Mouse (Mus musculus): ENCODE data around the gene Ccnl2.

Gene Ccnl2

GRCm38 (mm10) chr4:155811929-155812664 lies at the start of gene Ccnl2:
Gene Ccnl2 (plus strand): TSS chr4:155812489.
- CTCF ChIA-PET, result interaction anchor here (1.5 kb wide), 1 partner anchor 13 kb away, joined by 3 read pairs; no protein-coding TSS in a partner anchor

GRCm38 (mm10) chr4:155769496-155769879 lies 42.8 kb upstream of the Ccnl2 start:
- CTCF ChIA-PET, result no interaction called here

- CTCF ChIA-PET, result no interaction called here
These were observed 42.3 kb upstream of the Ccnl2 start for GRCm38 (mm10) chr4:155769880-155770512.

- CTCF ChIA-PET, result interaction anchor here (0.5 kb wide), 1 partner anchor 10 kb away, joined by 35 read pairs; no protein-coding TSS in a partner anchor
These were observed 41.7 kb upstream of the Ccnl2 start for GRCm38 (mm10) chr4:155770626-155771025.

GRCm38 (mm10) chr4:155771706-155772105 lies 40.6 kb upstream of the Ccnl2 start:
- CTCF ChIA-PET, result no interaction called here

- CTCF ChIA-PET, result no interaction called here
These were observed 39.5 kb upstream of the Ccnl2 start for GRCm38 (mm10) chr4:155772786-155773185.

- CTCF ChIA-PET, result no interaction called here
These were observed 38.8 kb upstream of the Ccnl2 start for GRCm38 (mm10) chr4:155773335-155774078.

GRCm38 (mm10) chr4:155774280-155774754 lies 38.0 kb upstream of the Ccnl2 start, which contains the start of gene Vwa1:
Gene Vwa1 (minus strand): TSS chr4:155774698.
- CTCF ChIA-PET, result interaction anchor here (0.6 kb wide), 1 partner anchor 10 kb away, joined by 3 read pairs; no protein-coding TSS in a partner anchor

- CTCF ChIA-PET, result interaction anchor here (0.6 kb wide), 2 partner anchors 9 kb away, joined by 3 read pairs; no protein-coding TSS in a partner anchor
These were observed 37.1 kb upstream of the Ccnl2 start for GRCm38 (mm10) chr4:155774971-155775740.

- CTCF ChIA-PET, result interaction anchor here (0.6 kb wide), 1 partner anchor 9 kb away, joined by 3 read pairs; no protein-coding TSS in a partner anchor
These were observed 36.4 kb upstream of the Ccnl2 start for GRCm38 (mm10) chr4:155775855-155776254.

- CTCF ChIA-PET, result interaction anchor here (0.6 kb wide), 1 partner anchor 26 kb away, joined by 10 read pairs; the partner anchor contains the start of gene Mrpl20
These were observed 35.5 kb upstream of the Ccnl2 start for GRCm38 (mm10) chr4:155776704-155777335.

- CTCF ChIA-PET, result no interaction called here
These were observed 34.5 kb upstream of the Ccnl2 start for GRCm38 (mm10) chr4:155777816-155778215.

- CTCF ChIA-PET, result no interaction called here
These were observed 32.8 kb upstream of the Ccnl2 start for GRCm38 (mm10) chr4:155779498-155779897.

GRCm38 (mm10) chr4:155780895-155781294 lies 31.4 kb upstream of the Ccnl2 start:
- CTCF ChIA-PET, result no interaction called here

- CTCF ChIA-PET, result interaction anchor here (0.6 to 0.7 kb wide), 2 partner anchors 9 to 113 kb away, joined by 3 to 4 read pairs; partner anchors contain the start of gene Vwa1
These were observed 28.7 kb upstream of the Ccnl2 start for GRCm38 (mm10) chr4:155783486-155784080.

GRCm38 (mm10) chr4:155784081-155784701 lies 28.1 kb upstream of the Ccnl2 start:
- CTCF ChIA-PET, result interaction anchor here (0.6 to 1.1 kb wide), 3 partner anchors 10 to 114 kb away, joined by 3 to 4 read pairs (median 3); partner anchors contain the start of gene Vwa1

GRCm38 (mm10) chr4:155785246-155785645 lies 27.0 kb upstream of the Ccnl2 start:
- CTCF ChIA-PET, result interaction anchor here (0.6 to 1.1 kb wide), 2 partner anchors 62 to 140 kb away, joined by 3 to 9 read pairs; partner anchors contain the start of gene Gm10563

- CTCF ChIA-PET, result interaction anchor here (0.5 kb wide), 1 partner anchor 68 kb away, joined by 4 read pairs; no protein-coding TSS in a partner anchor
These were observed 26.5 kb upstream of the Ccnl2 start, which contains the start of gene Tmem88b for GRCm38 (mm10) chr4:155785819-155786218. Gene Tmem88b (minus strand): TSS chr4:155785874.

- CTCF ChIA-PET, result no interaction called here
These were observed 24.0 kb upstream of the Ccnl2 start for GRCm38 (mm10) chr4:155788300-155788699.
